Mouse (Mus musculus): Measurements from ENCODE around the gene F10. TPM values are rescaled to one million over a fixed set of nuclear protein-coding genes. Genes with fewer than 3 reads are reported as not detected.

The F10 gene
- not detected in 2 replicates for polyA plus RNA-seq (2012; ENCODE audit: insufficient read depth, insufficient read length, missing spikeins)

GRCm38 (mm10) chr8:13037015-13037414 lies at the start of gene F10:
Gene F10 (plus strand): TSS chr8:13037308.
- Histone ChIP-seq H3K27ac (replicated peaks; ENCODE audit: low read depth, low read length) (no peak within 1 kb of the TSS), H3K4me1 (ENCODE audit: control insufficient read depth, insufficient read depth, insufficient read length, low read length) (no peaks in the 10 kb centered on the region), H3K4me3 (ENCODE audit: insufficient read depth, low read depth, low read length) (no peak within 1 kb of the TSS)

GRCm38 (mm10) chr8:12987571-12987970 lies 49.5 kb upstream of the F10 start:
- H3K4me3 ChIP-seq (ENCODE audit: insufficient read depth, low read depth, low read length) = no peak overlapping the region
- no peak overlapping the region for H3K27ac ChIP-seq (replicated peaks; ENCODE audit: low read depth, low read length)
- no peaks in the 10 kb centered on the region for H3K4me1 ChIP-seq (ENCODE audit: control insufficient read depth, insufficient read depth, insufficient read length, low read length)

GRCm38 (mm10) chr8:12988722-12989430 lies 48.2 kb upstream of the F10 start:
- Histone ChIP-seq H3K4me3 (ENCODE audit: insufficient read depth, low read depth, low read length) (no peak overlapping the region), H3K4me1 (ENCODE audit: control insufficient read depth, insufficient read depth, insufficient read length, low read length) (no peaks in the 10 kb centered on the region), H3K27ac (replicated peaks; ENCODE audit: low read depth, low read length) (no peak overlapping the region)

GRCm38 (mm10) chr8:12991411-12991810 lies 45.7 kb upstream of the F10 start:
- no peak overlapping the region for H3K27ac ChIP-seq (replicated peaks; ENCODE audit: low read depth, low read length)
- no peak overlapping the region for H3K4me3 ChIP-seq (ENCODE audit: insufficient read depth, low read depth, low read length)
- H3K4me1 ChIP-seq (ENCODE audit: control insufficient read depth, insufficient read depth, insufficient read length, low read length) = no peaks in the 10 kb centered on the region

- H3K4me1 ChIP-seq (ENCODE audit: control insufficient read depth, insufficient read depth, insufficient read length, low read length) = no peaks in the 10 kb centered on the region
- no peak overlapping the region for H3K27ac ChIP-seq (replicated peaks; ENCODE audit: low read depth, low read length)
- no peak overlapping the region for H3K4me3 ChIP-seq (ENCODE audit: insufficient read depth, low read depth, low read length)
These were observed 42.6 kb upstream of the F10 start for GRCm38 (mm10) chr8:12994468-12994867.

GRCm38 (mm10) chr8:12995481-12995880 lies 41.6 kb upstream of the F10 start:
- H3K4me1 ChIP-seq (ENCODE audit: control insufficient read depth, insufficient read depth, insufficient read length, low read length) = no peaks in the 10 kb centered on the region
- no peak overlapping the region for H3K27ac ChIP-seq (replicated peaks; ENCODE audit: low read depth, low read length)
- no peak overlapping the region for H3K4me3 ChIP-seq (ENCODE audit: insufficient read depth, low read depth, low read length)

DNA sequence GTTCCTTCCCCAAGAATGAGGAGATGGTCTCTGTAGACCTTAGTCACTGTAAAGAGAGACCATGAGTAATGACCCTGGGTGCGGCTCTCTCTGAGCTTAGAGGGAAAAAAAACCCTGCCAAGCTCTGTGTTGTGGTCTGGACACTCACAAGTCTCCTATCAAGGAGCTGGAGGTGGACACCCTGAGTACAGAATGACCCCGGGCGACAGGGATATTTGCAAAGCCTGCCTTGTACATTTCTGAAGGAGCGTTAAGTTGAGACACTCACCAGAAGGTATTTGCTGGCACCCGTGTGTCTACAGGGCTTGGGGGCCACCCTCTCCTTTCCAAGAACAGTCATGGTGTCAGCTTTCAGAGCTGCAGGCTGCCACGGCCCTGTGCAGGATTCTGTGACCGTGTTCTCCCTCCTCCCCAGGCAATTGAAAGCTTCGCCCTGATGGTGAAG lies 40.3 kb upstream of the F10 start:
- Histone ChIP-seq H3K27ac (replicated peaks; ENCODE audit: low read depth, low read length) (no peak overlapping the region), H3K4me3 (ENCODE audit: insufficient read depth, low read depth, low read length) (no peak overlapping the region), H3K4me1 (ENCODE audit: control insufficient read depth, insufficient read depth, insufficient read length, low read length) (no peaks in the 10 kb centered on the region)

- Histone ChIP-seq H3K27ac (replicated peaks; ENCODE audit: low read depth, low read length) (no peak overlapping the region), H3K4me3 (ENCODE audit: insufficient read depth, low read depth, low read length) (no peak overlapping the region), H3K4me1 (ENCODE audit: control insufficient read depth, insufficient read depth, insufficient read length, low read length) (no peaks in the 10 kb centered on the region)
These were observed 38.8 kb upstream of the F10 start for GRCm38 (mm10) chr8:12998331-12998730.

DNA sequence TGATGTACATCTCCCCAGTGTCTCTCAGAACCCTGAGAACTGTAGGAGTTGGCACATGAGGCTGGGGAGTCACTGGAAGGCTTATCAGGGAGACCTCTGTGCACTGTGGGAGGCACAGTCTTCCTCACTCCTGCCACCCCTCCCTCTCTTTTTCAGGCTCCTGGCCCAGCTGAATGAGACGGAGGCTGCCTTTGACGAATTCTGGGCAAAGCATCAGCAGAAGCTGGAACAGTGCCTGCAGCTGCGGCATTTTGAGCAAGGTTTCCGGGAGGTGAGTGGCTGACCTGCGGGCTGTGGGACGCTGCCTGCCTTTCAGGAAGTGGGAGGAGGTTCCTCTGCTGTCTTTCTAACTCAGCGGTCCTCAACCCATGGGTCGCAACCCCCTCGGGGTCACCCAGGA lies 37.3 kb upstream of the F10 start:
- no peaks in the 10 kb centered on the region for H3K4me1 ChIP-seq (ENCODE audit: control insufficient read depth, insufficient read depth, insufficient read length, low read length)
- H3K4me3 ChIP-seq (ENCODE audit: insufficient read depth, low read depth, low read length) = no peak overlapping the region
- no peak overlapping the region for H3K27ac ChIP-seq (replicated peaks; ENCODE audit: low read depth, low read length)

DNA sequence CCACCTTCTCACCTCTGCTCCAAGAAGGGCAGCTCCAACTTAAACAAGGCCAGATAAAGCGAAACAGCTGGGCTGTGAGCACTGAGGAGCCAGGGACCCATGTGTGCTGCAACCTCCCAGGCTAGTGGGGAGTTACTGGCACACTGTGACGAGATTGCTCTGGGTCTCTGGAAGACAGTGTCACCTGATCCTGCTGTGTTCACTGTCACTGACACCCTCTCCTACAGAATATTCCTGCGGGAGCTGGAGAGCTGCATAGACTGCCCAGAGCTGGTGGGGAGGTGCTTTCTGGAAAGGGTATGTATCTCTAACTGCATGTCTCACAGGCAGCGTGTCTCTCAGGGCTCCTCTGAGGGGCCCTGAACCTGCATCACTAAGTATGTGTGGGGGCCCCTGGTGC lies 29.6 kb upstream of the F10 start:
- no peak overlapping the region for H3K27ac ChIP-seq (replicated peaks; ENCODE audit: low read depth, low read length)
- no peaks in the 10 kb centered on the region for H3K4me1 ChIP-seq (ENCODE audit: control insufficient read depth, insufficient read depth, insufficient read length, low read length)
- no peak overlapping the region for H3K4me3 ChIP-seq (ENCODE audit: insufficient read depth, low read depth, low read length)

DNA sequence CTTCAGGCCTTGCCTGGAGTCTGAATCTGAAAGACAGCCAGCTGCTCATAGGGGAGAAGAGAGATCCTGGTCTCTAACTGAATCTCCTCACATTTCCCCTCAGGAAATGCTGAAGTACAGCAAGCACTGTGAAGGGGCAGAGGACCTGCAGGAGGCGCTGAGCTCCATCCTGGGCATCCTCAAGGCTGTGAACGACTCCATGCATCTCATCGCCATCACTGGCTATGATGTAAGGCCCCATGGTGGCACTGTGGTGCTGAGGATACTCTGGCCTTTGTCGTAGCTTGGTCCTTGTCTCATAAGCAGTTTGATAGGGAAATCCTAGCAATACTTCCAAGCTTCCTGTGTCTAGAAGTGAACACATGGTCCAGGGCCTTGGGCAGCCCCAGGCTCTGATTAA lies 26.8 kb upstream of the F10 start:
- no peak overlapping the region for H3K27ac ChIP-seq (replicated peaks; ENCODE audit: low read depth, low read length)
- H3K4me1 ChIP-seq (ENCODE audit: control insufficient read depth, insufficient read depth, insufficient read length, low read length) = no peaks in the 10 kb centered on the region
- H3K4me3 ChIP-seq (ENCODE audit: insufficient read depth, low read depth, low read length) = no peak overlapping the region

DNA sequence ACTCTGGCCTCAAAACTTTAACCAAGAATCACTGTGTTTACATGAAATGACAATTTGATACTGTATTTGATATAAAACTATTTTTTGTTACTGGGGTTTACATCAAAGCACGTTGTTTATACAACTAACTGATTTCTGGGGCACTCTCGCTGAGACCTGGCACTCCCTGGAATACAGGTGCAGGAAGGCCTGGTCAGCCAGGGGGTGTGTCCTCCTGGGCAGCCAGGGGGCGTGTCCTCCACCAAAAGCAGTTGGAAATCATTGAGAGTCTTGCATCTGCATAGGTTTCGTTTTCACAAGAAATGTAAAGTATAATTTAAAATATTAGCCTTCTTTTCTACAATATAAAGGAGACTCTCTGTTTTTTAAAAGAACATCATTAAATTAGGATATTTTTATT lies 17.5 kb upstream of the F10 start:
- H3K27ac ChIP-seq (replicated peaks; ENCODE audit: low read depth, low read length) = no peak overlapping the region
- H3K4me3 ChIP-seq (ENCODE audit: insufficient read depth, low read depth, low read length) = no peak overlapping the region
- H3K4me1 ChIP-seq (ENCODE audit: control insufficient read depth, insufficient read depth, insufficient read length, low read length) = no peaks in the 10 kb centered on the region

- no peak overlapping the region for H3K27ac ChIP-seq (replicated peaks; ENCODE audit: low read depth, low read length)
- H3K4me1 ChIP-seq (ENCODE audit: control insufficient read depth, insufficient read depth, insufficient read length, low read length) = no peaks in the 10 kb centered on the region
- no peak overlapping the region for H3K4me3 ChIP-seq (ENCODE audit: insufficient read depth, low read depth, low read length)
These were observed 15.3 kb upstream of the F10 start for GRCm38 (mm10) chr8:13021830-13022229.

DNA sequence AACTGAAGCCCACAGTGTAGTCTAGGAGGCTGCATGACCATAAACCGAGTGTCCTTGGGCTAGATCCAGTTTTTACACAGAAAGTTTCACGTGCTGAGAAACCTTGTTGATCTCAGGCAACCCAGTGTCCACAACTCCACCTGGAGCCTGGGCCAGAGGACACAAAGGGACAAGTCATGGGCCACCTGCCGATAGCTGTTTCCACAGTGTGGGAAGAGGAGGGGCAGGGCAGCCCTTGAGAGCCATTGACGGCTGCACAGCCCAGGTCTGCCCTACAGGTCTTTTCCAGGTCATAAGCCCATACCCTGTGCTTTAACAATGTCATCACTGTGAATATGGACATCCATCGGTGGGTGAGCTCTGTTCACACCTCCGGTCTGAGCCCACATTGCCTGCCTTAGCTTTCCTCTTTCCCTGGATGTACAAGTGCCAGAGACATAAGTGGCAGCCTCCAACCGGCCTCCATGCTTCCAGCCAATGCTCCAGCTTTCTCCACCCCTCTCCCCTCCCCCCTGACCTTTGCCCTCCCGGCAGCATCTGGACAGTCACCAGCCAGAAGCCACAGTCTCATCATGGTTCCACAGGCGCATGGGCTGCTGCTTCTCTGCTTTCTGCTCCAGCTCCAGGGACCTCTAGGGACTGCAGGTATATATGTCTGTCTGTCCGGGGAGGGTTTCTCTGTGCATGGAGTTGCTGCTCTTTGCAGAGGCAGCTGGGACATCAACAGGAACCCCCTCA lies 11.5 kb upstream of the F10 start, which contains the start of gene F7:
TSS of gene F7 (plus strand) at position 548 of the 738 bp plus-strand sequence.
- Histone ChIP-seq H3K4me1 (ENCODE audit: control insufficient read depth, insufficient read depth, insufficient read length, low read length) (no peaks in the 10 kb centered on the region), H3K4me3 (ENCODE audit: insufficient read depth, low read depth, low read length) (no peak within 1 kb of the TSS), H3K27ac (replicated peaks; ENCODE audit: low read depth, low read length) (no peak within 1 kb of the TSS)

GRCm38 (mm10) chr8:13027615-13028014 lies 9.5 kb upstream of the F10 start:
- H3K4me3 ChIP-seq (ENCODE audit: insufficient read depth, low read depth, low read length) = no peak overlapping the region
- no peaks in the 10 kb centered on the region for H3K4me1 ChIP-seq (ENCODE audit: control insufficient read depth, insufficient read depth, insufficient read length, low read length)
- H3K27ac ChIP-seq (replicated peaks; ENCODE audit: low read depth, low read length) = no peak overlapping the region

GRCm38 (mm10) chr8:13028482-13028881 lies 8.6 kb upstream of the F10 start:
- Histone ChIP-seq H3K4me1 (ENCODE audit: control insufficient read depth, insufficient read depth, insufficient read length, low read length) (no peaks in the 10 kb centered on the region), H3K4me3 (ENCODE audit: insufficient read depth, low read depth, low read length) (no peak overlapping the region), H3K27ac (replicated peaks; ENCODE audit: low read depth, low read length) (no peak overlapping the region)

All from brown adipose tissue, adult 24 weeks (tissue).